Mouse (Mus musculus): Measurements from ENCODE around the gene Igf1r.

GRCm38 (mm10) chr7:68067321-68067720 is 114.7 kb downstream of the Igf1r start:
- TF ChIP-seq CTCF (IDR thresholded peaks at IDR 0.05; ENCODE audit: low read depth) (no peak), EP300 (optimal IDR thresholded peaks at IDR 0.05) (no peak)
